8 mouse cellular contexts compared by ENCODE assay signal in the genomic region with DNA sequence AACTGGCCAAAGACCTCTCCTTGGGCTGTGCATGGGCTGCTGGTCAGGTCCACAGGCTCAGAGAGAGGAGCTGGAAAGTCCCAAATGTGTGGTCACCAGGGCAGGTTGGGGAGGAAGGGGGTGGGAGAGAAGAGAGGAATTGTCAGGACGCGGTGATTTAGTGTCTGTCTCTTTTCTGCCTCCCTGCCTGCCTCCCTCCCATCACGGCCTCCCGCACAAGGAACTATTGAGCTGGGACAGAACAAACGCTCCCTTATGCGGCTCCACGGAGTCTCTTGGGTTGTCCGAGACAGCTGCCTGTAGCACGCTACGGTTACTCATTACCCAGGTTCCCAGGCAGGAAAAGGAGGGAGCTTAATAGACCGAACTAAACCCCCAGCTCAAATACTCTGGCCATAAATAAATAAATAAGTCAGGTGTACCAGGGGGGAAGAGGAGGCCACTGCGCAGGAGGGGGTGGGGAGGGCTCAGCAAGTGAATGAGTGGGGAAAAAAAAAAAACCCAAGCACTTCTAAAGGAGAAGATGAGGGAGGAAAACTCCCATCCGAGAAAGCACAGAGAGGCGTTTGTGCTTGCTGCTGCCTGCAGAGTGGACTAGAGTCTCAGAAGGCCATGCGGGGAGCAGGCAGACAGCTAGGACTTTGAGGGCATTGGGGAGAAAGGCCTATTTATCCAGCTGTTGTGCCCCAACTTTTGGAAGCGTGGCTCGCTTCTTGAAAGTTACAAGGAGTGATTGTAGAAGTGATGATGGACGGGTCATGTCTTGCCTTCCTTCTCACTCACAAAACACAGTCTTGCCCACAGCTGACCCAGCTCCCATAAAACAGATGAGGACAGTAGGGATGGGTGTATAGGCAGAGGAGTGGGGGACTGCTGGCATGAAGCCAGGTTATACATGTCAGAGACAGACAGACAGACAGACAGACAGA.
DNase-seq lines count a peak whose midpoint lies in the region; ATAC-seq lines count a peak whose summit lies in the region.

No protein-coding gene starts in this region.

- no peak overlapping the region for H3K4me2 ChIP-seq in heart, embryonic 12.5 days
- no peak overlapping the region for H3K4me2 ChIP-seq in embryonic facial prominence, embryonic 15.5 days (replicated peaks)
- peak overlapping the region; percentile 19 for H3K4me2 ChIP-seq in midbrain, embryonic 13.5 days (replicated peaks)

- H3K9ac ChIP-seq in heart, embryonic 12.5 days = no peak overlapping the region
- H3K9ac ChIP-seq in embryonic facial prominence, embryonic 15.5 days = no peak overlapping the region
- H3K9ac ChIP-seq in midbrain, embryonic 13.5 days (replicated peaks) = no peak overlapping the region

- H3K4me3 ChIP-seq in heart, embryonic 12.5 days = no peak overlapping the region
- no peak overlapping the region for H3K4me3 ChIP-seq in embryonic facial prominence, embryonic 15.5 days (replicated peaks)
- no peak overlapping the region for H3K4me3 ChIP-seq in midbrain, embryonic 13.5 days (replicated peaks)

- no peak for DNase-seq in heart, adult 18-20 months
- DNase-seq in kidney, adult 9 months = peak; percentile 50
- no peak for DNase-seq in adrenal gland, adult 8-10 months
- no peak for DNase-seq in heart, postnatal 4 days
- DNase-seq in heart, adult 11 months = no peak

- H3K27me3 ChIP-seq in heart, embryonic 12.5 days (replicated peaks) = no peaks in the 10 kb centered on the region; the same call in 1 of the 2 replicates
- H3K27me3 ChIP-seq in embryonic facial prominence, embryonic 15.5 days = no peaks in the 10 kb centered on the region
- H3K27me3 ChIP-seq in midbrain, embryonic 13.5 days = peaks cover 91% of the 10 kb centered on the region

- H3K4me1 ChIP-seq in heart, embryonic 12.5 days (replicated peaks) = peaks cover 6% of the 10 kb centered on the region; the same call in 1 of the 2 replicates
- H3K4me1 ChIP-seq in embryonic facial prominence, embryonic 15.5 days = peaks cover 8% of the 10 kb centered on the region; the same call in 1 of the 2 replicates
- peaks cover 17% of the 10 kb centered on the region for H3K4me1 ChIP-seq in midbrain, embryonic 13.5 days (replicated peaks)

- 56% methylated on average over 18 of the region's 18 CpGs for WGBS in heart, embryonic 12.5 days
- 26% methylated on average over 18 of the region's 18 CpGs for WGBS in embryonic facial prominence, embryonic 15.5 days
- WGBS in midbrain, embryonic 13.5 days = 33% methylated on average over 18 of the region's 18 CpGs

- no peak overlapping the region; the same call in 1 of the 2 replicates for H3K27ac ChIP-seq in heart, embryonic 12.5 days (ENCODE audit: poor library complexity, severe bottlenecking)
- 0 out of 2 replicates have a peak overlapping the region, but pooled peaks have one; percentile 22 for H3K27ac ChIP-seq in embryonic facial prominence, embryonic 15.5 days (replicated peaks)
- H3K27ac ChIP-seq in midbrain, embryonic 13.5 days = peak overlapping the region; percentile 61

- H3K9me3 ChIP-seq in heart, embryonic 12.5 days (replicated peaks) = peaks cover 6% of the 10 kb centered on the region; the same call in 1 of the 2 replicates
- H3K9me3 ChIP-seq in embryonic facial prominence, embryonic 15.5 days (replicated peaks) = no peaks in the 10 kb centered on the region
- 0 out of 2 replicates have a peak, but pooled peaks cover 7% of the 10 kb centered on the region for H3K9me3 ChIP-seq in midbrain, embryonic 13.5 days

- ATAC-seq in heart, embryonic 12.5 days (ENCODE audit: insufficient number of reproducible peaks, low FRiP score) = 0 out of 2 replicates have a peak, but pooled peaks have one; percentile 33
- ATAC-seq in embryonic facial prominence, embryonic 15.5 days (ENCODE audit: insufficient number of reproducible peaks, low FRiP score, low TSS enrichment, low read depth) = 0 out of 2 replicates have a peak, but pooled peaks have one; percentile 15
- ATAC-seq in midbrain, embryonic 13.5 days = peak; percentile 77

- H3K36me3 ChIP-seq in heart, embryonic 12.5 days = no peaks in the 10 kb centered on the region
- H3K36me3 ChIP-seq in embryonic facial prominence, embryonic 15.5 days = no peaks in the 10 kb centered on the region
- no peaks in the 10 kb centered on the region for H3K36me3 ChIP-seq in midbrain, embryonic 13.5 days

Comparison
In these comparisons a context has a peak if more than half of its experiments do, and no peak if none do; other contexts are left out.
1. ATAC-seq: peak in every context shown above with its lines; median percentile 77 in midbrain, embryonic 13.5 days; 33 in heart, embryonic 12.5 days; 15 in embryonic facial prominence, embryonic 15.5 days.